Mouse (Mus musculus): ENCODE results near the gene Mapk6.
"Not testable (repeated sequence)": the region's sequence is repeated elsewhere in the genome, so short reads cannot be mapped to it uniquely, and the experiment has no call there.

Mapk6 gene

GRCm38 (mm10) chr9:75382825-75383224, 27.0 kb downstream of the Mapk6 start:
- DNase-seq (ENCODE audit: low spot score): no peak

GRCm38 (mm10) chr9:75378774-75379173, 31.0 kb downstream of the Mapk6 start:
- DNase-seq (ENCODE audit: low spot score): no peak

GRCm38 (mm10) chr9:75376428-75376827, 33.4 kb downstream of the Mapk6 start:
- DNase-seq (ENCODE audit: low spot score): no peak

- no peak for DNase-seq (ENCODE audit: low spot score)
These were observed 34.2 kb downstream of the Mapk6 start for GRCm38 (mm10) chr9:75375606-75376005.

- no peak for DNase-seq (ENCODE audit: low spot score)
These were observed 41.0 kb downstream of the Mapk6 start for GRCm38 (mm10) chr9:75368779-75369178.

GRCm38 (mm10) chr9:75366191-75366590, 43.6 kb downstream of the Mapk6 start:
- no peak for DNase-seq (ENCODE audit: low spot score)

GRCm38 (mm10) chr9:75365195-75365594, 44.6 kb downstream of the Mapk6 start:
- DNase-seq (ENCODE audit: low spot score): no peak

GRCm38 (mm10) chr9:75363702-75364101, 46.1 kb downstream of the Mapk6 start:
- DNase-seq (ENCODE audit: low spot score): not testable (repeated sequence)

GRCm38 (mm10) chr9:75363001-75363400, 46.8 kb downstream of the Mapk6 start:
- DNase-seq (ENCODE audit: low spot score): no peak

- DNase-seq (ENCODE audit: low spot score): no peak
These were observed 47.6 kb downstream of the Mapk6 start for GRCm38 (mm10) chr9:75362201-75362600.

- peak; percentile 82 for DNase-seq (ENCODE audit: low spot score)
These were observed 48.1 kb downstream of the Mapk6 start for GRCm38 (mm10) chr9:75361699-75362098.

- DNase-seq (ENCODE audit: low spot score): no peak
These were observed 52.6 kb downstream of the Mapk6 start for GRCm38 (mm10) chr9:75357087-75357654.

- DNase-seq (ENCODE audit: low spot score): no peak
These were observed 54.0 kb downstream of the Mapk6 start for GRCm38 (mm10) chr9:75355783-75356182.

- no peak for DNase-seq (ENCODE audit: low spot score)
These were observed 56.7 kb downstream of the Mapk6 start for GRCm38 (mm10) chr9:75353094-75353493.

- DNase-seq (ENCODE audit: low spot score): no peak
These were observed 61.2 kb downstream of the Mapk6 start for GRCm38 (mm10) chr9:75348641-75349040.

GRCm38 (mm10) chr9:75348066-75348465, 61.7 kb downstream of the Mapk6 start:
- no peak for DNase-seq (ENCODE audit: low spot score)

GRCm38 (mm10) chr9:75347458-75347857, 62.3 kb downstream of the Mapk6 start, which contains the start of gene Bcl2l10:
Gene Bcl2l10, plus strand, starts transcription at chr9:75347758.
- no peak for DNase-seq (ENCODE audit: low spot score)

- DNase-seq (ENCODE audit: low spot score): no peak
These were observed 67.4 kb downstream of the Mapk6 start for GRCm38 (mm10) chr9:75342433-75342832.

GRCm38 (mm10) chr9:75338016-75338415, 71.8 kb downstream of the Mapk6 start:
- DNase-seq (ENCODE audit: low spot score): no peak

- DNase-seq (ENCODE audit: low spot score): no peak
These were observed 75.4 kb downstream of the Mapk6 start for GRCm38 (mm10) chr9:75334440-75334839.

- no peak for DNase-seq (ENCODE audit: low spot score)
These were observed 79.0 kb downstream of the Mapk6 start for GRCm38 (mm10) chr9:75330821-75331220.

- DNase-seq (ENCODE audit: low spot score): no peak
These were observed 81.8 kb downstream of the Mapk6 start for GRCm38 (mm10) chr9:75328047-75328446.

- no peak for DNase-seq (ENCODE audit: low spot score)
These were observed 87.5 kb downstream of the Mapk6 start for GRCm38 (mm10) chr9:75322099-75322885.

- DNase-seq (ENCODE audit: low spot score): peak; percentile 27
These were observed 90.4 kb downstream of the Mapk6 start for GRCm38 (mm10) chr9:75319365-75319764.

Data from retina, embryonic 14.5 days (tissue).